Mouse (Mus musculus) hindbrain, postnatal 0 days (tissue): ENCODE results near the gene Uhrf1bp1l. TPM values are rescaled to one million over a fixed set of nuclear protein-coding genes. Genes with fewer than 3 reads are reported as not detected.

Experiments used
- ATAC-seq: fragments of 200-750 bp; cut with Nextera tagmentation; 2 replicates; pipeline ENCODE4 v1.8.0; 2017; ENCODE audit warnings: mild to moderate bottlenecking, moderate TSS enrichment, moderate library complexity
- DNase-seq: peaks from one replicate; pipeline ENCODE4 v3.0.0-alpha.2; 2015; ENCODE audit warnings: low spot score
- H3K27ac ChIP-seq: fragments of 300-500 bp; sonication (generic); 2 replicates; pipeline ENCODE4 v1.5.1; 2014; ENCODE audit warnings: mild to moderate bottlenecking
- H3K27me3 ChIP-seq: fragments of 300-500 bp; sonication (generic); 2 replicates; pipeline ENCODE4 v1.6.1; 2014; ENCODE audit warnings: low read length, mixed read lengths; ENCODE audit not compliant: insufficient read depth
- H3K36me3 ChIP-seq: fragments of 300-500 bp; sonication (generic); 2 replicates; pipeline ENCODE4 v1.6.1; 2014; ENCODE audit warnings: low read length, mixed read lengths; ENCODE audit not compliant: insufficient read depth
- H3K4me1 ChIP-seq: fragments of 300-500 bp; sonication (generic); 2 replicates; pipeline ENCODE4 v1.6.1; 2014; ENCODE audit warnings: antibody characterized with exemption, low read length, mixed read lengths; ENCODE audit not compliant: insufficient read depth
- H3K4me2 ChIP-seq: fragments of 300-500 bp; sonication (generic); 2 replicates; pipeline ENCODE4 v1.6.1; 2014; ENCODE audit warnings: low read depth, mild to moderate bottlenecking, low read length, moderate library complexity, mixed read lengths
- H3K4me3 ChIP-seq: fragments of 300-500 bp; sonication (generic); 2 replicates; pipeline ENCODE4 v1.5.1; 2014; ENCODE audit warnings: low read length
- H3K9ac ChIP-seq: fragments of 300-500 bp; sonication (generic); replicated peaks from 2 replicates; pipeline ENCODE4 v1.6.1; 2014; ENCODE audit warnings: mild to moderate bottlenecking, low read length, moderate library complexity, mixed read lengths
- H3K9me3 ChIP-seq: fragments of 300-500 bp; sonication (generic); 2 replicates; pipeline ENCODE4 v1.6.1; 2016; ENCODE audit warnings: low read length, mixed read lengths
- CTCF ChIP-seq: IDR thresholded peaks from 2 replicates; pipeline ENCODE4 v1.5.1; 2016; ENCODE audit warnings: antibody characterized with exemption, control low read depth, low read depth
- whole genome bisulfite sequencing: fragments of 180-500 bp; shearing (Covaris S2); extraction: QIAGEN DNeasy Blood & Tissue Kit; methylation state at CpG from one replicate; pipeline ENCODE4 v1.1.7; 2014; 5-methylcytosine and 5-hydroxymethylcytosine counted together
- polyA plus RNA-seq: library from polyadenylated mRNA; unstranded; fragments of >200 nt; fragmentation: Nextera tagmentation; extraction: Ambion mirVana; gene quantifications from 2 replicates; pipeline ENCODE4 v1.2.1, GENCODE M21; 2015
- total RNA-seq: library from RNA; depleted of rRNA; stranded (reverse); fragments of >200 nt; gene quantifications from 2 replicates; pipeline ENCODE4 v1.2.3, GENCODE M21; 2014

Uhrf1bp1l gene
- total and polyA plus RNA-seq, 2 experiments from 2014 or later = 28.9 to 32.3 TPM

GRCm38 (mm10) chr10:89832334-89832733 lies 87.5 kb downstream of the Uhrf1bp1l start:
- Histone ChIP-seq H3K27me3 (no peaks in the 10 kb centered on the region), H3K4me2 (no peak overlapping the region), H3K4me1 (no peaks in the 10 kb centered on the region), H3K4me3 (no peak overlapping the region), H3K27ac (no peak overlapping the region), H3K36me3 (no peaks in the 10 kb centered on the region), H3K9ac (no peak overlapping the region), H3K9me3 (no peaks in the 10 kb centered on the region)
- WGBS = 72% methylated on average over 4 of the region's 4 CpGs
- no peak for DNase-seq
- TF ChIP-seq CTCF = no peak
- peak; percentile 43; the same call in 1 of the 2 replicates for ATAC-seq

GRCm38 (mm10) chr10:89833166-89833565 lies 88.4 kb downstream of the Uhrf1bp1l start:
- no peaks in the 10 kb centered on the region for H3K4me1 ChIP-seq
- no peaks in the 10 kb centered on the region for H3K9me3 ChIP-seq
- H3K4me2 ChIP-seq = no peak overlapping the region
- 79% methylated on average over 10 of the region's 10 CpGs for WGBS
- no peaks in the 10 kb centered on the region for H3K27me3 ChIP-seq
- no peak overlapping the region for H3K27ac ChIP-seq
- H3K4me3 ChIP-seq = no peak overlapping the region
- no peak for TF ChIP-seq CTCF
- ATAC-seq (no peak), DNase-seq (no peak)
- H3K9ac ChIP-seq = no peak overlapping the region
- H3K36me3 ChIP-seq = no peaks in the 10 kb centered on the region

- no peak overlapping the region for H3K4me3 ChIP-seq
- H3K9me3 ChIP-seq = no peaks in the 10 kb centered on the region
- 39% methylated on average over 3 of the region's 3 CpGs for WGBS
- ATAC-seq (no peak), DNase-seq (no peak)
- H3K27ac ChIP-seq = no peak overlapping the region
- H3K36me3 ChIP-seq = no peaks in the 10 kb centered on the region
- no peaks in the 10 kb centered on the region for H3K27me3 ChIP-seq
- no peaks in the 10 kb centered on the region for H3K4me1 ChIP-seq
- no peak overlapping the region for H3K4me2 ChIP-seq
- no peak overlapping the region for H3K9ac ChIP-seq
- TF ChIP-seq CTCF = peak; percentile 54
Observed at GRCm38 (mm10) chr10:89837476-89837875, 92.7 kb downstream of the Uhrf1bp1l start.

- TF ChIP-seq CTCF = no peak
- DNase-seq = no peak
Observed at GRCm38 (mm10) chr10:89838834-89839233, 94.0 kb downstream of the Uhrf1bp1l start.

GRCm38 (mm10) chr10:89850951-89851350 lies 106.2 kb downstream of the Uhrf1bp1l start:
- no peaks in the 10 kb centered on the region for H3K9me3 ChIP-seq
- no peak for TF ChIP-seq CTCF
- no peak overlapping the region for H3K4me3 ChIP-seq
- no peak overlapping the region for H3K9ac ChIP-seq
- no peak overlapping the region for H3K27ac ChIP-seq
- ATAC-seq = no peak
- H3K4me1 ChIP-seq = no peaks in the 10 kb centered on the region
- no peaks in the 10 kb centered on the region for H3K27me3 ChIP-seq
- WGBS = 93% methylated on average over 6 of the region's 6 CpGs
- H3K4me2 ChIP-seq = no peak overlapping the region
- H3K36me3 ChIP-seq = no peaks in the 10 kb centered on the region
- DNase-seq = no peak

More at GRCm38 (mm10) chr10:89838834-89839233, 94.0 kb downstream of the Uhrf1bp1l start:
- WGBS = 83% methylated on average over 3 of the region's 3 CpGs
- H3K4me2 ChIP-seq = no peak overlapping the region
- H3K9ac ChIP-seq = no peak overlapping the region
- no peak overlapping the region for H3K4me3 ChIP-seq
- no peaks in the 10 kb centered on the region for H3K36me3 ChIP-seq
- no peaks in the 10 kb centered on the region for H3K27me3 ChIP-seq
- ATAC-seq = no peak
- no peaks in the 10 kb centered on the region for H3K9me3 ChIP-seq
- H3K4me1 ChIP-seq = no peaks in the 10 kb centered on the region
- no peak overlapping the region for H3K27ac ChIP-seq

- no peaks in the 10 kb centered on the region for H3K9me3 ChIP-seq
- H3K27ac ChIP-seq = no peak overlapping the region
- H3K36me3 ChIP-seq = no peaks in the 10 kb centered on the region
- TF ChIP-seq CTCF = no peak
- no peaks in the 10 kb centered on the region for H3K27me3 ChIP-seq
- WGBS = 78% methylated on average over 5 of the region's 5 CpGs
- H3K4me2 ChIP-seq = no peak overlapping the region
- DNase-seq = no peak
- ATAC-seq = no peak
- no peaks in the 10 kb centered on the region for H3K4me1 ChIP-seq
- H3K4me3 ChIP-seq = no peak overlapping the region
- no peak overlapping the region for H3K9ac ChIP-seq
Observed at GRCm38 (mm10) chr10:89855251-89855875, 110.6 kb downstream of the Uhrf1bp1l start.

- DNase-seq (peak; percentile 62), ATAC-seq (no peak)
- Histone ChIP-seq H3K9me3 (no peaks in the 10 kb centered on the region), H3K4me3 (no peak overlapping the region), H3K36me3 (no peaks in the 10 kb centered on the region), H3K4me2 (no peak overlapping the region), H3K4me1 (no peaks in the 10 kb centered on the region), H3K27me3 (no peaks in the 10 kb centered on the region), H3K9ac (no peak overlapping the region), H3K27ac (no peak overlapping the region)
- WGBS = 79% methylated on average over 7 of the region's 7 CpGs
- TF ChIP-seq CTCF = no peak
Observed at GRCm38 (mm10) chr10:89856286-89856685, 111.5 kb downstream of the Uhrf1bp1l start.
